Mouse (Mus musculus) left cerebral cortex, adult 9 months (tissue): Measurements from ENCODE around the gene Atrip.

Source experiments
- DNase-seq, 2 experiments: peaks; one replicate each; pipeline ENCODE4 v3.0.0; 2022; ENCODE audit warnings: low spot score in 2 of 2

Atrip gene

GRCm38 (mm10) chr9:109097831-109098230, 23.9 kb upstream of the Atrip start:
- peak; percentile 59 to 73 for DNase-seq

- DNase-seq = no peak
Measured at GRCm38 (mm10) chr9:109097291-109097690, 23.4 kb upstream of the Atrip start.

- DNase-seq = no peak
Measured at GRCm38 (mm10) chr9:109096856-109097255, 22.9 kb upstream of the Atrip start.

- DNase-seq = no peak
Measured at GRCm38 (mm10) chr9:109096251-109096661, 22.3 kb upstream of the Atrip start.

- peak in 1 of 2 experiments; percentile 65 for DNase-seq
Measured at GRCm38 (mm10) chr9:109095137-109095982, 21.4 kb upstream of the Atrip start, which contains the start of gene Plxnb1. Gene Plxnb1, plus strand, starts transcription at chr9:109095389.

GRCm38 (mm10) chr9:109094553-109095136, 20.7 kb upstream of the Atrip start:
- no peak for DNase-seq

- DNase-seq = no peak
Measured at GRCm38 (mm10) chr9:109093786-109094552, 20.0 kb upstream of the Atrip start.

GRCm38 (mm10) chr9:109092799-109093198, 18.9 kb upstream of the Atrip start:
- DNase-seq = no peak

GRCm38 (mm10) chr9:109091802-109092201, 17.9 kb upstream of the Atrip start:
- DNase-seq = no peak

GRCm38 (mm10) chr9:109090446-109090845, 16.5 kb upstream of the Atrip start:
- no peak for DNase-seq

- no peak for DNase-seq
Measured at GRCm38 (mm10) chr9:109087987-109088386, 14.1 kb upstream of the Atrip start.

- no peak for DNase-seq
Measured at GRCm38 (mm10) chr9:109084922-109085321, 11.0 kb upstream of the Atrip start.

- peak; percentile 79 to 93 for DNase-seq
Measured at GRCm38 (mm10) chr9:109082124-109082800, 8.3 kb upstream of the Atrip start, which contains the start of the genes Ccdc51 and Tma7. Gene Ccdc51, plus strand, starts transcription at chr9:109082493. Gene Tma7, minus strand, starts transcription at chr9:109082587.

- no peak for DNase-seq
Measured at GRCm38 (mm10) chr9:109081749-109082123, 7.8 kb upstream of the Atrip start.

- DNase-seq = no peak
Measured at GRCm38 (mm10) chr9:109080516-109080915, 6.6 kb upstream of the Atrip start.

GRCm38 (mm10) chr9:109068095-109068735, 5.7 kb downstream of the Atrip start:
- DNase-seq = no peak

- DNase-seq = no peak
Measured at GRCm38 (mm10) chr9:109060898-109061295, 13.0 kb downstream of the Atrip start.

- no peak for DNase-seq
Measured at GRCm38 (mm10) chr9:109060184-109060897, 13.6 kb downstream of the Atrip start.

- peak; percentile 66 to 93 for DNase-seq
Measured at GRCm38 (mm10) chr9:109059136-109059903, 14.6 kb downstream of the Atrip start, which contains the start of gene Trex1. Gene Trex1, minus strand, starts transcription at chr9:109059734.
